Mouse (Mus musculus) brain, embryonic 14.5 days (tissue): ENCODE data around the gene Npw. TPM values are rescaled to one million over a fixed set of nuclear protein-coding genes. Genes with fewer than 3 reads are reported as not detected.
"Not testable (repeated sequence)": the region's sequence is repeated elsewhere in the genome, so short reads cannot be mapped to it uniquely, and the experiment has no call there.

Source experiments
- DNase-seq: peaks from one replicate; pipeline ENCODE4 v3.0.0-alpha.2; 2011; ENCODE audit warnings: low read depth
- CTCF ChIP-seq: fragments of 200-500 bp; IDR thresholded peaks from 2 replicates; pipeline ENCODE4 v1.5.1; 2012; ENCODE audit warnings: inconsistent platforms, mild to moderate bottlenecking, moderate library complexity, borderline replicate concordance; ENCODE audit not compliant: insufficient read depth, insufficient read length; ENCODE audit errors: extremely low read depth
- POLR2A ChIP-seq: fragments of 200-500 bp; IDR thresholded peaks from 2 replicates; pipeline ENCODE4 v1.6.1; 2012; ENCODE audit warnings: mild to moderate bottlenecking, inconsistent platforms, borderline replicate concordance; ENCODE audit not compliant: poor library complexity, insufficient read depth, insufficient read length, severe bottlenecking; ENCODE audit errors: extremely low read depth
- polyA plus RNA-seq: library from polyadenylated mRNA; depleted of rRNA; stranded (reverse); fragments of >200 nt; gene quantifications from 2 replicates; pipeline ENCODE4 v1.2.3, GENCODE M21; 2012

Gene Npw
- polyA plus RNA-seq, 1 experiment = not detected

- TF ChIP-seq CTCF (peak; percentile 31; the same call in 1 of the 2 replicates), POLR2A (peak; percentile 78)
- DNase-seq = peak; percentile 97
Measured at GRCm38 (mm10) chr17:24669545-24670245, 11.4 kb upstream of the Npw start, which contains the start of gene Zfp598. Zfp598 (plus strand) TSS chr17:24669687.

GRCm38 (mm10) chr17:24669214-24669544 lies 10.9 kb upstream of the Npw start:
- not testable (repeated sequence) for DNase-seq

GRCm38 (mm10) chr17:24667416-24667815 lies 9.2 kb upstream of the Npw start:
- TF ChIP-seq CTCF = peak; percentile 72; the same call in 1 of the 2 replicates
- TF ChIP-seq POLR2A = no peak
- DNase-seq = peak; percentile 68

- DNase-seq = not testable (repeated sequence)
Measured at GRCm38 (mm10) chr17:24667011-24667410, 8.8 kb upstream of the Npw start.

- TF ChIP-seq POLR2A (no peak), CTCF (no peak)
- no peak for DNase-seq
Measured at GRCm38 (mm10) chr17:24654969-24655368, 3.3 kb downstream of the Npw start.

GRCm38 (mm10) chr17:24653967-24654710 lies 4.1 kb downstream of the Npw start:
- TF ChIP-seq CTCF = peak; percentile 94
- TF ChIP-seq POLR2A = no peak
- peak; percentile 81 for DNase-seq

GRCm38 (mm10) chr17:24651835-24652234 lies 6.4 kb downstream of the Npw start:
- TF ChIP-seq CTCF (no peak), POLR2A (no peak)
- DNase-seq = no peak

GRCm38 (mm10) chr17:24650766-24651165 lies 7.5 kb downstream of the Npw start:
- TF ChIP-seq POLR2A (no peak), CTCF (no peak)
- DNase-seq = no peak

- DNase-seq = peak; percentile 56
- TF ChIP-seq POLR2A (no peak), CTCF (no peak)
Measured at GRCm38 (mm10) chr17:24650070-24650616, 8.1 kb downstream of the Npw start, which contains the start of gene Slc9a3r2. Slc9a3r2 (minus strand) TSS chr17:24650327.

- TF ChIP-seq POLR2A (no peak), CTCF (no peak)
- DNase-seq = no peak
Measured at GRCm38 (mm10) chr17:24649581-24650069, 8.6 kb downstream of the Npw start.

- DNase-seq = no peak
- no peak for TF ChIP-seq CTCF
- no peak for TF ChIP-seq POLR2A
Measured at GRCm38 (mm10) chr17:24648731-24649377, 9.4 kb downstream of the Npw start.

GRCm38 (mm10) chr17:24647493-24647892 lies 10.8 kb downstream of the Npw start:
- DNase-seq = no peak
- TF ChIP-seq CTCF (no peak), POLR2A (no peak)

- no peak for DNase-seq
- TF ChIP-seq POLR2A = no peak
- no peak for TF ChIP-seq CTCF
Measured at GRCm38 (mm10) chr17:24646381-24646780, 11.9 kb downstream of the Npw start.
